Mouse (Mus musculus) CH12.LX (cell line): ENCODE measurements at regions not wholly inside any gene's neighbourhood (a gene's known extent, or its start where the extent isn't known, plus 50 kb on each side); places are given as distances from the start of the nearest gene placed in this dataset.

Experiments
- DNase-seq: peaks from one replicate; pipeline ENCODE4 v3.0.0-alpha.2; 2013; ENCODE audit errors: extremely low read depth
- H3K27ac ChIP-seq: 2 replicates; pipeline ENCODE4 v1.5.1; 2012; ENCODE audit warnings: low read depth, mild to moderate bottlenecking, control low read depth, moderate library complexity; ENCODE audit not compliant: insufficient read depth
- H3K27me3 ChIP-seq: replicated peaks from 2 replicates; pipeline ENCODE3; 2012; ENCODE audit warnings: inconsistent platforms
- H3K36me3 ChIP-seq, 2 experiments: replicated peaks in 1 of 2; 2 replicates each; pipeline versions ENCODE3 to v1.6.1; 2012; ENCODE audit warnings: inconsistent platforms in 1 of 2, low read length in 1 of 2, mild to moderate bottlenecking in 1 of 2, mixed read lengths in 1 of 2, moderate library complexity in 1 of 2; ENCODE audit not compliant: control insufficient read depth in 1 of 2, insufficient read depth in 1 of 2
- H3K4me1 ChIP-seq, 2 experiments: 2 replicates each; pipeline ENCODE4 v1.6.1; 2012; ENCODE audit warnings: inconsistent platforms in 1 of 2, moderate library complexity in 1 of 2; ENCODE audit not compliant: insufficient read depth in 2 of 2, control insufficient read depth in 1 of 2
- H3K4me2 ChIP-seq: 2 replicates; pipeline ENCODE4 v1.6.1; 2012; ENCODE audit warnings: low read depth, mild to moderate bottlenecking, control low read depth; ENCODE audit not compliant: poor library complexity, insufficient read depth, severe bottlenecking
- H3K4me3 ChIP-seq, 3 experiments: fragments of 150-350 bp in 1 of 3; sonication (generic) in 1 of 3; replicated peaks in 1 of 3; 2 replicates each; pipeline versions ENCODE3 to v1.5.1; 2011 to 2012; ENCODE audit warnings: low read depth in 2 of 3, low read length in 2 of 3, mild to moderate bottlenecking in 2 of 3, moderate library complexity in 2 of 3, control low read depth in 1 of 3, improper control_type of control experiment in 1 of 3, inconsistent platforms in 1 of 3, mixed read lengths in 1 of 3; ENCODE audit not compliant: poor library complexity in 1 of 3
- H3K79me2 ChIP-seq: replicated peaks from 2 replicates; pipeline ENCODE4 v1.6.1; 2012; ENCODE audit warnings: mild to moderate bottlenecking, moderate library complexity; ENCODE audit not compliant: control insufficient read depth, poor library complexity, insufficient read depth, severe bottlenecking; ENCODE audit errors: extremely low read depth
- H3K9ac ChIP-seq: 2 replicates; pipeline ENCODE4 v1.6.1; 2012; ENCODE audit warnings: low read depth, mild to moderate bottlenecking, control low read depth, moderate library complexity; ENCODE audit not compliant: insufficient read depth
- H3K9me3 ChIP-seq: replicated peaks from 2 replicates; pipeline ENCODE3; 2012; ENCODE audit warnings: low read length, inconsistent platforms, mixed read lengths
- BHLHE40 ChIP-seq: IDR thresholded peaks from 2 replicates; pipeline ENCODE4 v1.6.1; 2011; ENCODE audit warnings: mild to moderate bottlenecking, low read depth, low read length, improper control_type of control experiment
- CHD1 ChIP-seq: IDR thresholded peaks from 2 replicates; pipeline ENCODE4 v1.6.1; 2012; ENCODE audit warnings: low read depth, low read length, improper control_type of control experiment, inconsistent platforms
- CHD2 ChIP-seq: IDR thresholded peaks from 2 replicates; pipeline ENCODE4 v1.6.1; 2011; ENCODE audit warnings: low read length, improper control_type of control experiment
- CTCF ChIP-seq, 2 experiments: IDR thresholded peaks in 1 of 2; conservative IDR thresholded peaks in 1 of 2; 2 replicates each; pipeline ENCODE4 v1.5.1; 2011 to 2012; ENCODE audit warnings: low read depth in 2 of 2, low read length in 2 of 2, improper control_type of control experiment in 1 of 2, inconsistent platforms in 1 of 2, mild to moderate bottlenecking in 1 of 2, moderate library complexity in 1 of 2
- E2F4 ChIP-seq: IDR thresholded peaks from 2 replicates; pipeline ENCODE4 v1.6.1; 2011; ENCODE audit warnings: low read depth, low read length, improper control_type of control experiment; ENCODE audit not compliant: insufficient replicate concordance
- ETS1 ChIP-seq: conservative IDR thresholded peaks from 2 replicates; pipeline ENCODE4 v1.6.1; 2012; ENCODE audit warnings: low read depth, mild to moderate bottlenecking, inconsistent platforms, low read length, improper control_type of control experiment, moderate library complexity
- HCFC1 ChIP-seq: IDR thresholded peaks from 2 replicates; pipeline ENCODE4 v1.6.1; 2012; ENCODE audit warnings: low read depth, mild to moderate bottlenecking, inconsistent platforms, low read length, improper control_type of control experiment
- JUN ChIP-seq: IDR thresholded peaks from 2 replicates; pipeline ENCODE4 v1.6.1; 2011; ENCODE audit warnings: low read depth, mild to moderate bottlenecking, low read length, improper control_type of control experiment, moderate library complexity; ENCODE audit not compliant: insufficient read depth
- JUND ChIP-seq: conservative IDR thresholded peaks from 2 replicates; pipeline ENCODE4 v1.6.1; 2011; ENCODE audit warnings: low read depth, low read length, improper control_type of control experiment
- MAFK ChIP-seq: IDR thresholded peaks from 2 replicates; pipeline ENCODE4 v1.6.1; 2011; ENCODE audit warnings: low read length, improper control_type of control experiment; ENCODE audit not compliant: insufficient replicate concordance
- MXI1 ChIP-seq: IDR thresholded peaks from 2 replicates; pipeline ENCODE4 v1.6.1; 2011; ENCODE audit warnings: mild to moderate bottlenecking, low read depth, low read length, improper control_type of control experiment
- MYC ChIP-seq: IDR thresholded peaks from 2 replicates; pipeline ENCODE4 v1.6.1; 2011; ENCODE audit warnings: low read depth, mild to moderate bottlenecking, improper control_type of control experiment, low read length
- PAX5 ChIP-seq: IDR thresholded peaks from 2 replicates; pipeline ENCODE4 v1.6.1; 2012; ENCODE audit warnings: low read length, inconsistent platforms, mixed read lengths
- SIN3A ChIP-seq: IDR thresholded peaks from 2 replicates; pipeline ENCODE4 v1.6.1; 2012; ENCODE audit warnings: low read length, improper control_type of control experiment, inconsistent platforms
- SMC3 ChIP-seq: IDR thresholded peaks from 2 replicates; pipeline ENCODE4 v1.6.1; 2011; ENCODE audit warnings: low read depth, low read length, improper control_type of control experiment
- TBP ChIP-seq: conservative IDR thresholded peaks from 2 replicates; pipeline ENCODE4 v1.6.1; 2011; ENCODE audit warnings: low read depth, low read length, improper control_type of control experiment
- USF2 ChIP-seq: conservative IDR thresholded peaks from 2 replicates; pipeline ENCODE4 v1.6.1; 2011; ENCODE audit warnings: low read depth, low read length, improper control_type of control experiment
- ZC3H11A ChIP-seq: IDR thresholded peaks from 2 replicates; pipeline ENCODE4 v1.6.1; 2012; ENCODE audit warnings: low read depth, mild to moderate bottlenecking, inconsistent platforms, low read length, improper control_type of control experiment
- ZMIZ1 ChIP-seq: IDR thresholded peaks from 2 replicates; pipeline ENCODE4 v1.6.1; 2012; ENCODE audit warnings: low read depth, mild to moderate bottlenecking, inconsistent platforms, low read length, improper control_type of control experiment
- dilution Hi-C: fragments of 300-500 bp; cut with MboI; formaldehyde crosslinking; loops from 2 replicates; pipeline ENCODE4 v1.14.3; 2020; ENCODE audit warnings: low sequenced_read_pairs; ENCODE audit not compliant: extremely low pct_unique_long_range_greater_than_20kb, extremely low pct_ligation_motif_present
- in situ Hi-C: fragments of 300-500 bp; cut with MboI; formaldehyde crosslinking; loops from 3 replicates; pipeline ENCODE4 v1.14.3; 2019; ENCODE audit warnings: low sequenced_read_pairs, low pct_ligation_motif_present, low pct_unique_long_range_greater_than_20kb, mixed read lengths

DNA sequence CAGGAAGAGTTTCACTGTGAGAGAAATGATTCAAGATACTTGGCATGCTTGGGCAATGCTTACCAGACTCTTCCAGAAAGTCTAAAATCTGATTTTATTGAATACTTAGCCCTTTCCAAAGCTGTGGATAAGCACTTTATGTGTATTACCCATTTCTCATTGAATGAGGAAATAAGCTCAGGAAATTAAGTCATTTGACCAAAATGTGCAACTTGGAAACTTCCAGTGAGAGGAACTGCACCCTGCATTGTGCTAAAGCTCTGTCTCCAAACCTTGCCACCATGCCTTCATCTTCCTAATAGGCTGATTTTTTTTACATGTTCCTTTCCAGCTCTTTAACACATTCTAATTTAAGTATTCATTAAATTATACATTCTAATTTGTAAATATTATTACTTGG, 372.7 kb upstream of the Mmadhc start:
- dilution Hi-C loops, result no loop called here
- in situ Hi-C loops, result no loop called here
- no peak overlapping the region for H3K27ac ChIP-seq

DNA sequence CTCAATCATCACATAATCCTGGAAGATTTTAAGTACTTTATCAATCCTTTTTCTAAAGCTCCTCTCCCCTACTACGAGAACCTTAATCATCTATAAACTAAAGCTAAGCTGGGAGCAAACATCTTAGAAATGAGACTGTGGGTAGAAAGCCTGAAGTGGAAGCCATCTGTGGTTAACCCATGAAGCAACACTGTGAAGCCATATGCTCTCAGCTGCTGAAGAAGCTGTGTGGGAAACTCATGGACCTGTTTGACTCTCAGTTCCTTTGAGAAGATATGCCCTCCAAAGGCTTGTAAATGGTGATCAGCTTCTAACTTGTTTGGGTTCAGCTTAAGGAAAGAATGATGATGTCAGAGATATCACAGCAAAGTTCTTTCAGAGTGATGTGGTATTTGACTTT, 372.2 kb upstream of the Mmadhc start:
- H3K27ac ChIP-seq, result no peak overlapping the region
- peaks cover 0 to 18% of the 10 kb centered on the region in 2 experiments; a peak in 2 of 4 replicates for H3K4me1 ChIP-seq
- H3K27me3 ChIP-seq, result no peaks in the 10 kb centered on the region
- H3K4me3 ChIP-seq, result no peak overlapping the region
- TF ChIP-seq CHD1 (no peak), BHLHE40 (no peak), CHD2 (no peak), ETS1 (no peak; the same call in 1 of the 2 replicates), SMC3 (no peak)
- in situ Hi-C loops, result no loop called here
- dilution Hi-C loops, result no loop called here
- no peak for DNase-seq
- no peaks in the 10 kb centered on the region for H3K79me2 ChIP-seq
- H3K4me2 ChIP-seq, result no peak overlapping the region
- H3K9me3 ChIP-seq, result no peaks in the 10 kb centered on the region
- no peaks in the 10 kb centered on the region for H3K36me3 ChIP-seq
- no peak overlapping the region for H3K9ac ChIP-seq

More for the DNA sequence above, 372.7 kb upstream of the Mmadhc start:
- Histone ChIP-seq H3K9me3 (no peaks in the 10 kb centered on the region), H3K4me1 (peaks cover 0 to 18% of the 10 kb centered on the region in 2 experiments; a peak in 2 of 4 replicates), H3K27me3 (no peaks in the 10 kb centered on the region), H3K36me3 (no peaks in the 10 kb centered on the region), H3K79me2 (no peaks in the 10 kb centered on the region), H3K4me2 (no peak overlapping the region)
- DNase-seq, result no peak
- TF ChIP-seq CTCF (conservative IDR thresholded peaks at IDR 0.05 in 1 of 2, IDR thresholded peaks at IDR 0.05 in 1 of 2; ENCODE audit: low read depth in 2 of 2, low read length in 2 of 2) (no peak), MYC (no peak), CHD1 (no peak), ZC3H11A (no peak), SIN3A (no peak), USF2 (no peak), ZMIZ1 (no peak), TBP (no peak), JUN (no peak), HCFC1 (no peak), PAX5 (no peak), MXI1 (no peak), JUND (no peak), E2F4 (no peak), MAFK (no peak)
- TF ChIP-seq, all 38 proteins: peak for 0
- no peak overlapping the region for H3K9ac ChIP-seq
- no peak overlapping the region for H3K4me3 ChIP-seq
